Mouse (Mus musculus): ENCODE data around the gene Rapgef3.

- TF ChIP-seq CTCF (IDR thresholded peaks at IDR 0.05; ENCODE audit: extremely low read depth, insufficient read depth, low read length) (no peak), POLR2A (IDR thresholded peaks at IDR 0.05; ENCODE audit: extremely low read depth, insufficient read depth, low read length) (no peak)
Observed at GRCm38 (mm10) chr15:97776919-97777318, 9.1 kb upstream of the Rapgef3 start.
